Mouse (Mus musculus) erythroblast, embryonic 14.5 days (primary cell): ENCODE data around the gene Tshz2.

Source experiments
- GATA1 ChIP-seq: IDR thresholded peaks from 2 replicates; pipeline ENCODE4 v1.6.1; 2012; ENCODE audit warnings: low read length, inconsistent platforms, mixed read lengths
- TAL1 ChIP-seq: IDR thresholded peaks from 3 replicates; pipeline ENCODE4 v1.6.1; 2012; ENCODE audit warnings: low read length, inconsistent platforms, mixed read lengths

DNA sequence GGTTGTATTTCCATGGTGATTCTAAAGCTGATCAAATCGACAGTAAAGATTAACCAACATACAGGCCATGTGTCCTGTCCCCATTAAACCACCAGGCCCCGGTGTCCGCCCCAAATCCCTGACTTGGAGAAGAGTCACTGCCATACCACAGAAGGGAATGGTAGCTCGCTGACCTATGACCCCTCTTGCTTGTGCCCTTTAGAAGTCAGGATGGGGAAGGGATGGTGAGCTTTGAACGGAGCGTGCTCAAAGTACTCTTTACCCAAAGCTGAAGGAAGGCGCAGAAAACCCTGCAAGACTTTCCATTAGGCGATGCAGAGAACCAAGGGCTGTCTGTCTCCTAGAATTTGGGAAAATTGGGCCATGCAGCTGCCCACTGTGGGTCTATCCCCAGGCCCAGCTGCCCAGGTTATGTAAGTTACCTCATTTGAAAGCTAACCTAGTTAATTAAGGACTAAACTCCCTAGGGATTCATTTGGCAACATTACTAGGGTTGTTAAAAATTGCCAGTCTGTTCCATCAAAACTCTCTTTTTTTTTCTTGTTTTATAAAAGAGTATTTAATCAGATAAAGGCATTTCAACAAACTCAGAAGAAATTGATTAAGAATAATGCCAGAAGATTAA is 238.7 kb downstream of the Tshz2 start:
- no peak for TF ChIP-seq GATA1
- no peak for TF ChIP-seq TAL1
